Comparison of ENCODE assay signal across 15 mouse cellular contexts in the genomic region with DNA sequence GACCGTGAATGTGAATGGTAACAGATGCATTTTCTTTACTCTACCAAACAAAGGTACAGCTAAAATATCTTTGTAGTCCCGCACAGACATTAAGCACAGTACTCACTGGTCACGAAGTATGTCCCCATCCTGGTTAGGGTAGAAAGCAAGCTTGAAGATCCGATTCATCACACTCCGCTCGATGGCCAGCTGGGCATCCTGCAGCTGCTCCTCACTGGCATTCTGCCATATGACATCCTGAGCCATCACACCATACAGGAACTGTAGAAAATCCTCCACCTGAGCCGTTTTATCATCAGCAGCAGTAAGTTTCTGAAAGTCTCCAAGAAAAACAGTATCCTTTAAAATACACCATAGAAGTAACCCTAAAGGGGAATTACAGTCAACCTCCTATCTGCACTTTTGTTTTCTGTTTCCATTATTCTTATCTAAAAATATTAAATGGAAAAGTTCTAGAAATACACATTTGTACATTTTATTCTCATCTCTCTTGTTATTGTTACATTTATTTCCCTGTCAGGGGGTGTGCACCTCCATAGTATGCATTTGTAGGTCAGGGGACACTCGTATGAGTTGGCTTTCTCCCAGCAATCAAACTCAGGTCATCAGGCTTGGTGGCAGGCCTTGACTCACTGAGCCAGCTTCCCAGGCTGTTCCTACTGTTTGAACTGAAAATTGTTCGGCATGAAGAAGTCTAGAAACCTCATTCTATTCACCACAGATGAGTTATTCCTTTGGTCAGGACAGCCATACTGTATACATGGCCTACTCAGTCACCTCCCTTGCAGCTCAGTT.
DNase-seq lines count a peak whose midpoint lies in the region.
"Had no signal": no experiment of that assay in that cellular context is flagged by ENCODE, and none has a peak within 500 bp of the region (broad histone marks: within the 10 kb centered on the region; RNA-seq: fewer than 3 reads in every experiment).

No protein-coding gene starts in this region.

- DNase-seq in cerebellum, adult 11-12 months, result peak; percentile 33
- no peak for DNase-seq in cerebellum, adult 9-11 months
- peak; percentile 58 to 68 for DNase-seq in cerebellum, postnatal 14 days
- DNase-seq in cerebellum, adult 11 months, result no peak
- DNase-seq in left cerebral cortex, postnatal 4 days, result peak; percentile 78
- no peak for DNase-seq in left cerebral cortex, postnatal 14 days (ENCODE audit: low spot score in 2 of 2)
- peak; percentile 24 for DNase-seq in retina, postnatal 1 day
- no peak for DNase-seq in retina, embryonic 14.5 days (ENCODE audit: low spot score)
- DNase-seq: adrenal gland, postnatal 10 days; B cell, adult 2 months; embryo, embryonic 11 days; gastrocnemius, postnatal 14 days; heart, adult 2 months; heart, postnatal 14 days; kidney, adult 11 months had no signal

- intact Hi-C loops in left cerebral cortex, postnatal 4 days (cut with DNase I), result no loop called here
- intact Hi-C loops in left cerebral cortex, postnatal 14 days (cut with DNase I), result no loop called here

Comparison
In these comparisons a context has a peak if more than half of its experiments do, and no peak if none do; other contexts are left out.
1. DNase-seq: peak in cerebellum, adult 11-12 months (single experiment), cerebellum, postnatal 14 days (2 of 2), left cerebral cortex, postnatal 4 days (single experiment) and retina, postnatal 1 day (single experiment); none in cerebellum, adult 9-11 months (single experiment), cerebellum, adult 11 months (single experiment), left cerebral cortex, postnatal 14 days (0 of 2) and retina, embryonic 14.5 days (single experiment).